Mouse (Mus musculus): ENCODE measurements around the gene E2f3.

DNA sequence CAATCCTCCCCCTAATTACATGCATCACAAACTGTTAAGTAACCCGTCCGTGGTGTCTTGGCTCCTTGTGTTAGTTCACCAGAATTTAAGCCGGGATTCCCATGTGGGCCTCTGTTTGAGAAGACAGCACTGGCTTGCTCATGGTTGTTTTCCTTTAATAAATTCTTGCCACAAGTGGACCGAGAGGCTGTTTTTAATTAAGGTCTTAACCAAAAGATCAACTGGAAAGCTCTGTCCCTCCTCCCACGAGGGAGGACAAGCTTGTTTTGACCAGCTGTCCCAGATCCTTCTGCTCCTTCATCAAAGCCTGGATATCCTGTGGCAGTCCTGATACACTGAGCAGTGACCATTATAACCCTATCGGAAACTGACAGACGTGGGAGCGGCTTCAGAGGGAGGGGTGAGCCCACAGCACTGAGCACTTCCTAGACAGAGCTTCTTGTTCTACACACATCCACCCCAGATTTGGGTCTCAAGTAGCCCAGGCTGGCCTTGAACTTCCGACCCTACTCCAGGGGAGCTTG is 28.1 kb downstream of the E2f3 start:
- no peak for TF ChIP-seq CTCF (IDR thresholded peaks at IDR 0.05; ENCODE audit: low read depth, low read length)
- TF ChIP-seq POLR2A (IDR thresholded peaks at IDR 0.05; ENCODE audit: extremely low read depth, insufficient read depth, low read length) = no peak
